Mouse (Mus musculus) bone marrow macrophage, adult 2 months (primary cell): ENCODE results near the gene Nup98.

Experiments used
- CTCF ChIP-seq: IDR thresholded peaks from 2 replicates; pipeline ENCODE4 v1.5.1; 2012; ENCODE audit warnings: low read depth, mild to moderate bottlenecking, low read length, moderate library complexity
- POLR2A ChIP-seq: IDR thresholded peaks from 2 replicates; pipeline ENCODE4 v1.6.1; 2012; ENCODE audit warnings: mild to moderate bottlenecking, low read depth, low read length, borderline replicate concordance

- TF ChIP-seq CTCF (0 out of 2 replicates have a peak, but pooled peaks have one; percentile 2), POLR2A (no peak)
Measured at GRCm38 (mm10) chr7:102249896-102250630, 40.1 kb upstream of the Nup98 start.
